Mouse (Mus musculus) layer of hippocampus, adult 9-10 months (tissue): ENCODE results near the gene Crisp2.
"Not testable (repeated sequence)": the region's sequence is repeated elsewhere in the genome, so short reads cannot be mapped to it uniquely, and the experiment has no call there.

ENCODE experiments used
- DNase-seq: peaks from one replicate; pipeline ENCODE4 v3.0.0; 2022; ENCODE audit warnings: low spot score

The Crisp2 gene

DNA sequence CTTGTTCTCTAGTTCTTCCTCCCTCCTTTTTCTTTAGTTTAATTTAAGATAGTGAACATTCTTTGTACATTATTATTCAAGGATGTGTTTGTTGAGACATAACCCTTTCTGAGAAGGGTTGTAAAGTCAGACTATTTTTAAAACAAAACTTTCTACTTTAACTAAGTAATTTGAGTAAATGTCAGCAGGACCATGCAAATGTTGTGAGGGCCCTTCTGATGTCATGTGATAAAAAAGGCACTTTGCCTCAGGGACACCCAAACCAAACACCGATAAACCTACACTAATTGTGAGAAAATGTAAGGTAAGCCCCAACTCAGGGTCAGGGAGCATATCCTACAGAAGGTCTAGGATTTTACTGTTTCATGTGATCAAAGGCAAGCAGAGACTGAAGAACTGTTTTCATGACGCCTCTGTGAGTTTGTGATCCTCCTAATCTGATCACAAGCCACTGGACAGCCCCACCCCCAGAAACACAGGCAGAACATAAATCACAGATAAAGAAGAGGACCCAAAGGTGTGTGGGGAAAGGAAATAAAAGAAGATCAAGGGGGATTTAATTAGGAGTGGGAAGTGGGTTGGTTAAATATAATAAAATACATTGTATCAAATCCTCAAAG lies at the start of gene Crisp2:
Gene Crisp2 (minus strand): TSS at position 51 of the 620 bp plus-strand sequence.
- DNase-seq = no peak

DNA sequence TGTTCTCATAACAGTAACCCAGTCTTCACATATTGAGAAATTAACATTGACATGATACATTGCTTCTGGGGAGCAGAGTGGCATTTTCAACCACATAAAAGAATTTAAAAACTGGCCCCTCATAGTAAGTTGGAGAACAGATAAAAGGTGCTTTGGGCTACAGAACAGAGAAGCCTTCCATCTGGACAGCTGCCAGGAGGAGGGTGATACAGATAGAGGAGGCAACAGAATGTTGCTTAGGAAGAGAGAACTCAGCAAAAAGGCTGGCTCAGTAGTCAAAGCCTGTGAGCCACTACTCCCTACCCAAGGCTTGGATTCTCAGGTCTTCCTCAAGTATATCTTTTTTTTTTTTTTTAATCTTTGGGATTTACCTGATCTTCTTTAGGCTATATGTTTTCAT lies 48.3 kb upstream of the Crisp2 start:
- DNase-seq = no peak

DNA sequence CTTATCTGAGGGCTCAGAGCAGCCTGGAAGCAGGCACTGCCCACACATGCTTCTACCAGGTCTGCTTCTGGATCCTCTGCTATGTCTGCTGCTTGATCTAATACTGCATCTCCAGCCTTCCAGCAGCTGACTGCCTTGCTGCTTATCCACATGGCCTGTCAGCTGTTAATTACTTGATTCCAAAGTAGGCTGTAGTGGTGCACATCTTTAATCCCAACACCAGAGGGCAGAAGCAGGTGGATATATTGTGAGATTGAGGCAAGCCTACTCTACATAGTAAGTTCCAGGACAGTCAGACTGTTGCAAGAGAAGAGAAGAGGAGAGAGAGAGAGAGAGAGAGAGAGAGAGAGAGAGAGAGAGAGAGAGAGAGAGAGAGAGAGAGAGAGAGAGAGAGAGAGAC lies 30.5 kb upstream of the Crisp2 start:
- DNase-seq = no peak

DNA sequence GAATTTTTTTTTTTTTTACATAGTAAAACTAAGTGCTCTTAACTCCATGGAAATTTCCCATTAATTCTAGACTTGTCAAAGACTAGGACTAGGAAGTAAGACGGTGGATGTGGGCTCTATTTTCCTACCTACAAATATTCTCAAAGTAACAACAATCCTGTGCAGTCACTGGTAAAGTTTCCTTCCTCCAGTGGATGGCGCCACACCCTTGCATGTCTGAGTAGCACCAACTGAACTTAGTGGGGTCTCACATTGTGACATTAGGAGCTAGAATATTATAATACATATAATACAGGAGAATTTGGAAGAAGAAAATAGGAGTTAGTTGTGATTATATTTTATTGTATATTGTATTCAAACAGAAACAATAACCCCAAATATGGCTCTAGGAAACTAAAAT lies 25.1 kb upstream of the Crisp2 start:
- no peak for DNase-seq

DNA sequence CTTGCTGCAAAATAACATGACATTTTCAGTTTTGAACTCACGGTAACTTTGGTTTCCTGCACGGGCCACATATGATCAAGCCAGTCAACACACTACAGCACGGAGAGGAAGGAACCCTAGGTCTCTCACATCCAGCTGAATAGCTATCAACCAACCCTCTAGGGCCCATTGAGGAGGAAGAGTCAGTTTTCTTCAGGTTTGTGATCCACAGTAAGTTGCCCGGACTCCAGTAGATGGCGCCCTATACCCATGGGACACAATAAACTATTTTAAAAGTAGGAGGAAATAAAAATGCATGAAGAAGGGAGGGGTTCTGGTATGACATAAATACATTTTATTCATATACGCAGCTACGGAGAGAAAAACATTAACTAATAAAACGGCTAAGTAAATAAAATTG lies 17.7 kb upstream of the Crisp2 start:
- no peak for DNase-seq

DNA sequence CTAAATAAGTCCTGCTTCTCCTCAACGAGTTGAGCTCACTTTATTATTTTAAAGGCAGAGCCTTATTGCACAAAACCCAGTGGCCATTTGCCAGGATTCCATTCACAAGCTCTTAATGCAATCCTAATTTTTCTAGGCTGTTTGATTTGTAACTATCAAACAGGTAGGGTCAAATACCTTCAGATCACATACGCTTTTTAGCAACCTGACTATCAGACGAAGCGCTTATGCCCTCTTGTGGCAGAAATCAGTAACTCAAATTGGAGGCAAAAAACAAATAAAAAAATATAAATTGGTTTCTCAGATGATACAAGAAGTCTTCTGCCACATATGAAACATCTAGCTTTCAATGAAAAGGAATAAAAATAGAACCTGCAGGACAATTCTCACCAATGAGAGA lies 17.0 kb upstream of the Crisp2 start:
- no peak for DNase-seq

DNA sequence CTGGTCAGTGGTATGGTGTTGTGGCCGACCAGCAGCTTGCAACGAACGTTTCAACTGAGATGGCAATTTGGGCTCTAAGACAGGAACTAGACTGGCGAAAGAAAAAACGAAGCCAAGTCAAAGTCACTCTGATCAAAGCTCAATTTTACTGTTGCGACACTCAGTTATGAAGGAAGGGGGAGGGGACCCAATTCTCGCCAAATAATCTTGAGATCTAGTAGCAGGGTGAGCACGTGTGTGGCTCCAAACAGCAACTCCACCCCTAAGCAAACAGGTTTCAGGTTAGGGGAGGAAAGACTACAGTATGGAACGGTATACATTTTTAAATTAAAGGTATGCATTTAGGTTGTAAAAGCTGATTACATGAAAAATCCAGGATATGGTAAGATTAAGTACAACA lies 14.7 kb upstream of the Crisp2 start:
- DNase-seq = no peak

DNA sequence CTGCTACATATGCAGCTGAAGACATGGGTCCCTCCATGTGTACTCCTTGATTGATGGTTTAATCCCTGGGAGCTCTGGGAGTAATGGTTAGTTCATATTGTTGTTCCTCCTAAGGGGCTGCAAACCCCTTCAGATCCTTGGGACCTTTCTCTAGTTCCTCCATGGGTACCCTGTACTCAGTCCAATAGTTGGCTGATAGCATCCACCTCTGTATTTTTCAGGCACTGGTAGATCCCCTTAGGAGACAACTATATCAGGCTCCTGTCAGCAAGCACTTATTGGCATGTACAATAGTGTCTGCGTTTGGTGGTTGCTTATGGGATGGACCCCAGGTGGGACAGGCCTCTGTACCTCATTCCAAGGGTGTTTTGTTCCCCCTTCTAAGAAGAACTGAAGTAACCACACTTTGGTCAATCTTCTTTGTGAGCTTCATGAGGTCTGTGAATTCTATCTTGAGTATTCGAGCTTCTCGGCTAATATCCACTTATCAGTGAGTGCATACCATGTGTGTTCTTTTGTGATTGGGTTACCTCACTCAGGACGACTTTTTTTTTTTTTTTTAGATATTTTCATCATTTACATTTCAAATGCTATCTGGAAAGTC lies 10.6 kb upstream of the Crisp2 start:
- no peak for DNase-seq

DNA sequence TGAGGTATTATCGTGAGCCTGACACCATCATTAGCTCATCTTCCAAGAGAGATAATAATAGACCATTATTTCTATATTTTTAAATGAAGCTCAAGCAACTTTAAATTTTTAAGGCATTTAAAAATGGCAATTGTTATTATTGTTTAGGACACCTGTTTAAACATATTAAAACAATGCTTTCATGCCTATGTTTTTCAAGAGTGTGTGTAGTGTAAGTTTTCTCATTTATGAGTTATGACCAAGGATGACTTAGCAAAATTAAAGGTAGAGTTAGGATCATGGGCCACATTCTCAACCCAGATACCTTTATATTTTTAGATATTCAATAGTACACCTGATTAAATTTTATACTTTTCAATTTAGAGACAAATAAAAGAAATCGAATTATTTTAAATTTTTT lies 5.5 kb upstream of the Crisp2 start:
- no peak for DNase-seq

DNA sequence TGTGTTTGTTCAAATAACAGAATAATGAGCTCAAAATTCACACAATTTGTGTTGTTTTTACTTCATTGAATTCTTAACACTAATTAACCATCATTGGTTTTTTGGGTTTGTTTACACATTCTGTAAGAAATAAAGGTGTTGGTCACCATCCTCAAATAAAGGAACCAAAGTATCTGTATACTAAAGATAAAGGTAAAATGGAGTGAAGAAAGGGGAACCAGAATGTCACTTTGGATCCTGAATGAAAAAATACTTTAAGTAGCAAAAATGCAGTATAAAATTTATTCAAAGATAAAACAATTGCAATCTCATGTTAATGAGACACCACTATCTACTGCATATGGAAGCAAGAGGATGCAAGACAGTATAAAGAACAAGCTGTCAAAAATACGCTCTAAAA lies 4.8 kb upstream of the Crisp2 start:
- DNase-seq = no peak

DNA sequence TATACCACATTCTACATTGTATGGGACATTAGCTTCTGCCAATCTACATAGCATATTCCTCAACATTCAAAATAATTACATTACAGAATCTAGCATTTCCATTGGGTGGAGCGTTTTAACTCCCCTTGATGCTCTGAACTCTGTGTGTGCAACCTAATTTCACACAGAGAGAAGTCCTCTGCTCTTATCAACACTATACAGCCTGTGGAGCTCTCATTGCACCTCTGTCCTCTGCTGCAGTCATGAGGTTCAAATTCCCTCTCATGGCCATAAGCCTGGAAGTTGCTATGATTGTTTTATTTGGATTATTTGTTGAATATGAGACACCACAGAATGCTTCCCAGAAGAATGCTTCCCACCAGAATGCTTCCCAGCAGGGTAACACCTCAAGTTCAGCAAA lies 4.1 kb upstream of the Crisp2 start, which contains the start of gene Rhag:
Gene Rhag (plus strand): TSS at position 193 of the 400 bp plus-strand sequence.
- no peak for DNase-seq

DNA sequence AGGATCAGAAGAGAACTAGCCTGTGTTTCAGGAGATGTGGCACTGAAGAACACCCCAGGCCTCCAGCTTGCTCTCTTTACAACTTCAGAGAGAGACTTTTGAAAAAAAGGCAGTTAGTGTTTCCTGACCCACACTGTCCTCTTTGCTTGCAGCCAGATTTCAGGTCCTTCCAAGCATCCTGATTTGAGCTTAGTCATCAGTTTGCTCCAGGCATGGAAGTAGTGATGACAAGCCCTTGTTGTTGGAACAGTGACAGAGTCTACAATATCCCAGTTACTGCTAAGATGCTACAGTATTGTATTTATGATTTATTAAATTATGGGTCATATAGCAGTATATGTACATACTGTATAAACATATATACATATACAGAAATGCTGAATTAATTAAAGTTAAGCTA lies 1.3 kb upstream of the Crisp2 start:
- DNase-seq = no peak

DNA sequence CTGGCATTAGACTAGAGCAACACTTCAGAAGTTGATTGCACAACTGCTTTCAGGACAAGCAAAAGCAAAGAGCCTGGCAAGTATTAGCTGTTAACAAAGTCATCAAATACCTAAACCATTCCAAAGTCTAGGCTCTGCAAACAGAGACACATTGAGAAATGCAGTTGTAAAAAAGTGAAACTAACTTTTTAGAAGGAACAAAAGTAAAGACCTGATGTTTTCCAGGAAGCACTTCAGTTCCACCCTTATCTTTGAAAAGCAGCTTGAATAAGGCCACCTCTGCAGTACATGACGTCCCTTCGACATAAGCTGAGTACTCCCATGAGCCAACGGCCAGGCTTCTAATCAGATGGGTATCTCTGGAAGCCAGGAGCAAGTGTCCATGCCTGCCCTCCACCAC lies 253 bp downstream of the Crisp2 start:
- DNase-seq = no peak

DNA sequence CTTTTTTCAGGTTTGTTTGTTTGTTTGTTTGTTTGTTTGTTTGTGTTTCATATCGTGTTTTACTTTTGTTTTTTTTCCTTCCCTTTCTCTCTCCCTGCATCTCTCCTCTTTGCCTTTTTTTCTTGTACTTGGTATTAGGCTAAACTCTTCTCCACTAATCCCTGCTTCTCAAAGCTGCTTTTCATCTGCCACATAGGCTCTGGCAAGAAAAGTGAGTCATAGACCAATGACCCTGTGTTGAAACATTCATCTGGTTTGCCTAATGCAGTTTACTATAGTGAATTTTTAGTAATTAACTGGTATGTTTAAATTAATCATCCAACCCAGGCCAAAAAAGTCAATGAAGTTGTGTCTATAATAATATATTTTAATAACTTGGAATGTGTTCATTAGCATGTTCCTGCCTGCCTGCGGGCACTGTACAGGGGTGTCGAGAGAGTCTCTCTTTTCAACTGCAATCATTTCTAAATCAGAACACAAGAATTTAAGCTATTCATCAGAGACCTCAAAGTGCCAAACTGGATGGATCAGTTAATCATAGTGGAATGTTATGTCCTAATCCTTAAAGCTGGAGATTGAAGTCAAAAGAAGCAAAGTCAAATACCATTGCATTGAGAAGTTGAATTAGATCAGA lies 4.0 kb downstream of the Crisp2 start:
- DNase-seq = no peak

DNA sequence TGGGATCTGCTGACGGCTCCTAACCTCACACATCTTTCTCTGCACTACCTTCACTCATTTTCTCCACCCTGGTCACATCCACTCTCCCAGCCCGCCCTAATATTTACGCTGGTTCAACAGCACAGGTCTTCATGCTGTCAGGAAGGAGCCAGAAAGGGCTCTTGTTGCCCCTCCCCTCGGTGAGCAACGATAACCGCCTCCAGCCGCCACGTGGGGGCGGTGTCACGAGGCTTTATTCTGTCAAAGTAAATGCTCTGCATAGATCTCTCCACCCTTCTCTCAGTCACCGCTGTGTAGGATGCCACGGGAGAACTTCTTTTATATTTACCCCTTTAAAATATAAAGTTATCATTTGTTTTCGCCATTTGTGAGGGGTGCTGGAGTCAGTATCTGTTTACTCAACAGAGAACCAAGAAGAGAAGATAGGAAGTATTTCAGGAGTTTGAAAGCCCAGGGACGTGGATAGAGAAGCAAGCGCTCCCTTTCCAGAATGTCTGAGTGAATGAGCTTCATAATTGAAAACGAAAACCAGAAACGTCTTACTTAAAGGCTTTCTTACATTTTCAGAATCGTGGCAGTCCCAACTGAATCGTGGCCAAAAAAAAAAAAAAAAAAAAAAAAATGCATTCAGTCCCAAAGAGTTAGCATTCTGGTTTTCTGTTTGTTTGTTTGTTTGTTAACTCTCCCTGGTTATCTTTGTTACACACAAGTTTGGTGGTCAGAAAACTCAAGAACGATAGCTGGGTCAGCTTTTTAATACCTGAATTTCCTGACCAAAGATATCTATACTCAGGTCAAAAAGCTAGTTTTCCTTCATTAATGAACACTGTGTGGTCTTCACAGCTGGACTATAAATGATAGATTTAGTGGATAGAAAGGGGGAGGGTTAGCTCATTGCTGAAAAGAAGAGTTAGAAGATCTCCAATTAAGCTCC lies 12.6 kb downstream of the Crisp2 start:
- no peak for DNase-seq

DNA sequence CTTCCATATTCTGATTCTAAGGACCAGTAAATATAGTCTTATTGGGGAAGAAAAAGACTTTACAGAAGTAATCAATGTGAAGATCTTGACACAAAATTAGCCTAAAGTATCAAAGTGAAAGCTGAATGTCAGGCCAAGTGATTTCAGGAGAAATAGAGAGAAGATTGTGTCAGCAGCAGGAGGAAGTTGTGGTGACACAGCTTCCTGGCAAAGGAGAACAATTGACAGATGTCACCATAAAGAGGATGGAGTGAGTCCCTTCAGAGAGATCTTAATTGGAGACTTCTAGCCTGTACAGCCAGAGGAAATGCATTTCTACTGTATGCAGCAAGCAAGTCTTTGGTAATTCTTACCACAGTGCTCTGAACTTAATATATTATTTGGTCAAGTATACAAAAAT lies 16.9 kb downstream of the Crisp2 start:
- DNase-seq = no peak

DNA sequence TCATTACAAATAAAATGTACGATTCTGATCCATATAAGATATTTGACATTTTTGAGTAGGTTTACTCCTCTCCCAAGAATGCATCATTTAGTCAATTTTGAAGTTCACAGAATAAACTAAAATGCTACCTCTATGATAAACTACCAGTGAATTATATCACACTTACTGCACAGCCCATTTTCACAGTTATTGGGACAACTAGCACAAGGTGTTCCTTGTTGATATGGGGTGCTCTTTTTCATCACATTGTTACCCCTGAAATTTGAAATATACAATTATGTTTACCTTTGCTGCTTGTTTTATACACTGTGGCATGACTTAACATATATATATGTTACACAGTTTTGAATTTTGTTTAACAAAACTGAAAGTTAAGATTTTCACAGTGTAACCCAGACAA lies 39.7 kb downstream of the Crisp2 start:
- no peak for DNase-seq

DNA sequence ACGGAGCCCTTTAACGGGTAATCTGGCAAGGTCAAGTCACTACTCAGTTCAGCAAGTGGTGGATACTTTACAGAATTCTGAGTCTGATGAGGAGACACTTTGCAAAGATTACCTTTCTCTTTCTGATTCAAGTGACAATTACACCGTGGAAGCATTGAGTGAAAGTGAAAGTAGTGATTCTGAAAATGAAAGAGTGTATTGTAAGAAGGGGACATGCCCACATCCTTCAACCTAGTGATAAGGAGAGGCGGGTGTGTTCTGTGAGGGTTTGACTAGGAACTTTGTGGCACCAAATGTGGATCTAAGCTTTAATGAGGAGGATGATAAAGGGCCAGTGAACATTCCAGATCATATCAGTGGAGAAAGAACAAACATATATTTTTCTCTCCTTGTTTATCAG lies 43.1 kb downstream of the Crisp2 start:
- no peak for DNase-seq

DNA sequence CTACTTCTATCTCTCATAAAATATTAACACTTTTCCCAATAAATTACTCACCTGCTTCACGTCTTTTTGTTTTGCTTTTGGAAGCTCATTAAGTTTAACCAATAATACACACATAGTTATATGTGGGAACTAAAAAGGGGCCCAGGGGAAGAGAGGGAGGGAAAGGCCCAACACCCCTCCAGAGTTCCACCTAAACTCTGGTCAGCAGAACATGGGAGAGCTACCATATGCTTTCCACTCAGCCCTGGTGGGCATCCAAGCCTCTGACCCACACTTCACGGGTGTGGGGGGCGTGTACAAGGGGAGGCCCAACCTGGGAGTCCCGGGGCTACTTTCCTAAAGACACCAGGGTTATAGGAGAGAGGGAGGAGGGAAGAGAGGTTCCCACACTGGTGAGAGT lies 75.1 kb downstream of the Crisp2 start:
- DNase-seq = no peak

DNA sequence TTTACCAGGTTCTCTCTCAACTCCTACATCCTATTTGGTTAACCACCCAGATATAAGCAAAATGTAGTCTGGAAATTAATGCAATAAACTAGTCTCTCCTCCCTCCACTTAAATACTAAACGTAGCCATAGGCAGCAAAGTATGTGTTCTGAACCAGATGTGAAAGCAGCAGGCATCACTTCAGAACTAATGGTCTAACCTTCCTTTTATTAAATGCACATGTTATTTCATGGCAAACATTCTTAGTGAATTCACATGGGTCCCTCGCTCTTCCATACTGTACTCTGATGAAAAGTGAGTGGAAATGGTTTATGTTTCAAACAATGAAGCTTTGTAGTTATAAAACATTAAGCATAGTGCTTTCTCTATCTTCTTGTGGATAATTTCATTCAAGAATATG lies 75.5 kb downstream of the Crisp2 start:
- DNase-seq = no peak

DNA sequence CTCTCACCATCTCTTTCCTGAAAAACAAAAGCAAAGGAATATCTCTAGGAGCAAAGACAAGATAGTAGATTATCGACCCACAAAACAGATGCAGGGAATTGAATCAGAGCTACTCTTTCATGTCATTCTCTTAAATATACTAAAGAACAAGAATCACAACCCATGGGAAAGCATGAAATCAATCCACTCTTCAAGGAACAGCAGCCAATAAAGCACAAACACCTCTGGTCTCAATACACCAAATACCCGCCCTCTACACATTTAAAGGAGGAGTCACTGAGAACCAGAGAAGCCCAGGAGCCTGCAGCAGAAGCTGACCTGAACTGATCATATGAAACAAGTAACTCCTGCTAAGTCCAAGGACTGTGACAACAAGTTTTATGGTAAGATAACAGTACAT lies 80.0 kb downstream of the Crisp2 start, which contains the start of gene Esp1:
Gene Esp1 (plus strand): TSS at position 301 of the 400 bp plus-strand sequence.
- DNase-seq = no peak

DNA sequence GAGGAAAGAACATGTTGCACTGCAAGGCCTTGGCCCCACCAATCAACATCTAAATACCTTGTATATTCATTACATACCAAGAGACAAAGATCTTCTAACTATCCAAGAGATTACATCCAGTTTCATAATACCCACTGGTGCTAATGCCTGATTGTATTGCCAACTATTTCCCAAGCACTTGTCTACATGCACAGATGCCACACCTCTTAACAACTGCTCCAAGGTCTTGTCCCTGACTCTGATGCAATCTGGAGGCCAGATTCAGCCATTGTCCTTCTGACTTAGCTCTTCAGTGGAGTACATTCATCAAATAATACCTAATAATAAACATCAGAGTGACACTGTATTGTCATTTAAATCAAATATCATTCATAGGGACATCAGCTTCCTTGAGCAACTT lies 89.7 kb downstream of the Crisp2 start:
- DNase-seq = not testable (repeated sequence)

DNA sequence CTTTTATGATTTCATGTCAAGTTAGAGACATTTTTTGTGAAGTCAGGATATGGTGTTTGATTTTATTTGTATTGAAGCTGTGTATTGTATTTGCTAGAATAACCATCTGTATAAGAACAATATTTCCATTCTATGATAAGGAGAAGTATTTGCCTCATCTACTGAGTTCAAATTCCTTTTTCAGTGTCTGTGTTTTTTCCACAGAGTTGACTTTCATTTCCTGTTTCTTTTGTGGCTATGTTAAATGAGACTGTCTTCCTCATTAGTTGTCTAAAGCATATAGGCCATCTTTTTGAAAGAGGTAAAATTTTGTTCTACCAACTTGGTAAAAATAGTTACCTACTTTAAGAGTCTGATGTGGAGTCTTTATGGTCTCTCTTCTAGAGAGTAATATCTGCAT lies 90.5 kb downstream of the Crisp2 start:
- DNase-seq = no peak
